Mouse (Mus musculus): Measurements from ENCODE around the gene Atn1.

GRCm38 (mm10) chr6:124719354-124719978 lies 36.9 kb downstream of the Atn1 start:
- no peak for TF ChIP-seq POLR2A (IDR thresholded peaks at IDR 0.05; ENCODE audit: borderline replicate concordance, insufficient read depth, low read length)
- no peak for TF ChIP-seq CTCF (IDR thresholded peaks at IDR 0.05; ENCODE audit: borderline replicate concordance, insufficient read depth, low read depth, low read length)

Measured in cerebellum, adult 2 months (tissue).